Mouse (Mus musculus) heart, postnatal 0 days (tissue): ENCODE data around the gene Ric1.

Experiments used
- CTCF ChIP-seq: IDR thresholded peaks from 2 replicates; pipeline ENCODE4 v1.5.1; 2016; ENCODE audit warnings: antibody characterized with exemption, control low read depth, low read depth
- EP300 ChIP-seq: IDR thresholded peaks from 2 replicates; pipeline ENCODE4 v1.6.1; 2016; ENCODE audit warnings: antibody characterized with exemption, low read depth

DNA sequence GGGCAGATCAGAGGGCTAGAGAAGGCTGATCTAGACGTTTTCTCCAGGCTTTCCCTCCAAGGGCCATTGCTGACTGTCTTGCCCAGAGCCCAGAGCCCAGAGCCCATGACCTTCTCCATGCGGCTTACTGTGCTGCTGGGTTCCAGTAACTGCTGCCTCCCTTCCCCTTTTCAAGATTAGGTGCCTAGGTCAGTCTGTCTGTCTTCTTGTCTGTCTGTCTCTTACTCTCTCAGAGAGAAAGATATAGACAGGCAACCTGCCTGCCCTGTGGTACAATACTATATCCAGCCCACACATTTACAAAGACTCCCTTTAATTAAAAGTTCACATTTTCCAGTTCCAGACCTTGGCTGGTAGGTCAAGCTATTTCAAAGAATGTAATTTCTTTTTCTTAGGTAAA, 47.3 kb upstream of the Ric1 start:
- TF ChIP-seq CTCF (no peak), EP300 (no peak)
